Mouse (Mus musculus) liver, adult 2 months (tissue): Measurements from ENCODE around the gene Fam20c.

Experiments used
- CTCF ChIP-seq: fragments of 200-500 bp; IDR thresholded peaks from 2 replicates; pipeline ENCODE4 v1.5.1; 2011; ENCODE audit warnings: low read depth, low read length, control low read depth
- POLR2A ChIP-seq: fragments of 200-500 bp; IDR thresholded peaks from 2 replicates; pipeline ENCODE4 v1.6.1; 2011; ENCODE audit warnings: low read length, control low read depth; ENCODE audit not compliant: insufficient read depth; ENCODE audit errors: extremely low read depth

DNA sequence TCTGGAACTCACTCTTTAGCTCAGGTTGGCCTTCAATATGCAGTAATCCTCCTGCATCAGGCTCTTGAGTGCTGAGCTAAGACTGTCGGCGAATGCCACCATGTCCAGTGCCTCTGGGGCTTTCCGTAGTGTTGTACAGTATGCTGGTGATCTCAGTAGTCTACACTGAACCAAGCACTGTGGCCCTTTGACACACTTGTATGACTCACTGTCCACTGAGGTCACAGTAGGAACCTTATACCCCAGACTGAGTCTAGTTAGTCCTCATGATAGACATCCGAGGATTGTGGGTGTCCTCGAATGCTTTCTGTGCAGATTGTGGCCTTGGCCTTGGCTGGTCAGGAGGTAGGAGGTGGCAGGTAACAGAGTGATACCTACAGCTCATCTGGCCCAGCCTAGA lies 20.8 kb downstream of the Fam20c start:
- TF ChIP-seq CTCF (no peak), POLR2A (no peak)
